Mouse (Mus musculus) megakaryocyte, embryonic 14.5 days (primary cell): ENCODE data around the gene Gm20388.

ENCODE experiments used
- FLI1 ChIP-seq: IDR thresholded peaks from 2 replicates; pipeline ENCODE4 v1.6.1; 2012; ENCODE audit warnings: low read length, inconsistent platforms, mixed read lengths
- GATA1 ChIP-seq: IDR thresholded peaks from 3 replicates; pipeline ENCODE4 v1.6.1; 2012; ENCODE audit warnings: mixed read lengths, low read length, inconsistent platforms, borderline replicate concordance

- no peak for TF ChIP-seq GATA1
- TF ChIP-seq FLI1: no peak
Measured at GRCm38 (mm10) chr8:120530954-120531656, 620.5 kb downstream of the Gm20388 start.
